Mouse (Mus musculus) liver, adult 2 months (tissue): ENCODE measurements at regions not wholly inside any gene's neighbourhood (a gene's known extent, or its start where the extent isn't known, plus 50 kb on each side); places are given as distances from the start of the nearest gene placed in this dataset.

Experiments
- CTCF ChIP-seq: fragments of 200-500 bp; IDR thresholded peaks from 2 replicates; pipeline ENCODE4 v1.5.1; 2011; ENCODE audit warnings: low read depth, low read length, control low read depth
- POLR2A ChIP-seq: fragments of 200-500 bp; IDR thresholded peaks from 2 replicates; pipeline ENCODE4 v1.6.1; 2011; ENCODE audit warnings: low read length, control low read depth; ENCODE audit not compliant: insufficient read depth; ENCODE audit errors: extremely low read depth

DNA sequence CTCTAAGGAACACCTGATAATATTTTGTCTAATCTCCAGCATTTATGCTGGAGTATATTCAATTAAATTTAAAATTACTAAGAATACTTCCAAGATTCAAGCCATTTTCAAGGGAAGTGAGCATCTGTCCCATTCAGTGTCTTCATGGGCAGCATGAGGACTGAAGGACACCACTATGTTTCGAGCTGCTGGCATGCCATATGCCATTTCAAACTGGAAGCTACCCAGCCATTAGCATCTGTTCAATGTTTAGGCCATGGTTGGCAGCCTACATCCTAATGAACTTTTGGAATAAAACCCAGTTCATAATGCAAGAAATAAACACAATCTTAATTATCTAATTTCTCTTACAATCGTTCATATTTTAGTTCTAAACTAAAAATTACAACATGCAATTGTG lies 371.5 kb upstream of the 4933412E24Rik start:
- no peak for TF ChIP-seq CTCF
- no peak for TF ChIP-seq POLR2A
